Mouse (Mus musculus) E14TG2a.4 (cell line): Measurements from ENCODE around the gene Ankmy2.
"Not testable (repeated sequence)": the region's sequence is repeated elsewhere in the genome, so short reads cannot be mapped to it uniquely, and the experiment has no call there.

Experiments
- CTCF ChIP-seq: conservative IDR thresholded peaks from 2 replicates; pipeline ENCODE4 v1.5.1; 2014; ENCODE audit warnings: low read length
- NANOG ChIP-seq: IDR thresholded peaks from 2 replicates; pipeline ENCODE4 v1.6.1; 2014; ENCODE audit warnings: borderline replicate concordance, low read length, mixed read lengths

- TF ChIP-seq CTCF, NANOG: not testable (repeated sequence)
Observed at GRCm38 (mm10) chr12:36205579-36206119, 48.7 kb downstream of the Ankmy2 start.
